In the genomic region with DNA sequence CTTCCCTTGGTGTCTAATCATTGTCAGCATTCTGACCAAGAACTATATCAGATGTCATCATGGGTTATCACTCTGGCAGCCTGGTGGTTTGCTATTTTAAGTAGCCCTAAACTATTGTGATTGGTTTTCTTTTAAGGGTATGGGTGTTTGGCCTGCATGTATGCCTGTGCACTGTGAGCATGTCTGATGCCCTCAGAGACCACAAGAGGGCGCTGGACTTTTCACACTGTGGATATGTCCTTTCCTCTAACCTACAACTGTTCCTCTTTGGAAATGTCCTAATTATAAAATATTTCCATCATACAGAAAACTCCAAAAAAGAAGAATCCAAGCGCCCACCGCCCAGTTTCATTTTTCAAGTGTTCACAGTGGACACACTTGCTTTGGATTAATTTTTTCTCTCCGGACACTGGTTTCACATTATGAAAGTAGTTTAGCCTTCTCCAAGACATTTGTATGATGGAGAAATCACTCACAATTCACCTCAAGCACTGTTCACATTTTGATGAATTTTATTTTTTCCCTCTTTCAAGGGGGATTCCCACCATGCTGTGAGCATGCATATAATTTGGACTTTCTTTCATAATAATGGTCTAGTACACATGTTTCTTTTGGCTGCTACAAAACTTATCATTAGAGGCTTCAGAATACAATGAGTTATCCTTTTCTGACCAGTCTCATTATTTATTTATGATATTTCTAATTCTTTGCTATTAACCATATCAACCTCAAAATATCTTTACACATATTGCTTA, we compare ENCODE assay signal across 9 mouse cellular contexts. TPM values are rescaled to one million over a fixed set of nuclear protein-coding genes. Genes with fewer than 3 reads are reported as not detected.
DNase-seq lines count a peak whose midpoint lies in the region; ATAC-seq and TF ChIP-seq lines count a peak whose summit lies in the region.
"Had no signal": no experiment of that assay in that cellular context is flagged by ENCODE, and none has a peak within 500 bp of the region (broad histone marks: within the 10 kb centered on the region; RNA-seq: fewer than 3 reads in every experiment).

No protein-coding gene starts in this region.

- intact Hi-C loops in left cerebral cortex, adult 2 months (cut with DNase I), result no loop called here

- peak; percentile 57 for TF ChIP-seq CTCF in left cerebral cortex, adult 2 months (IDR thresholded peaks at IDR 0.05)
- peak; percentile 64 for TF ChIP-seq CTCF in ES-Bruce4 (IDR thresholded peaks at IDR 0.05; ENCODE audit: low read depth, low read length)
- TF ChIP-seq CTCF in liver, postnatal 0 days (IDR thresholded peaks at IDR 0.05; ENCODE audit: low read depth), result peak; percentile 69

- DNase-seq in left cerebral cortex, adult 2 months (ENCODE audit: extremely low spot score in 1 of 2, low spot score in 2 of 2), result no peak
- DNase-seq in left cerebral cortex, adult 8-10 months (ENCODE audit: low spot score in 2 of 2), result no peak
- DNase-seq in adrenal gland, postnatal 10 days, result peak; percentile 56
- peak; percentile 49 for DNase-seq in liver, postnatal 0 days
- no peak for DNase-seq in frontal cortex, postnatal 36 days (ENCODE audit: low spot score in 2 of 2)
- no peak for DNase-seq in forebrain, embryonic 11.5 days (ENCODE audit: low spot score)

- no peaks in the 10 kb centered on the region for H3K4me1 ChIP-seq in ES-Bruce4 (ENCODE audit: control insufficient read depth, insufficient read depth, low read length)
- peaks cover 7% of the 10 kb centered on the region; the same call in 1 of the 2 replicates for H3K4me1 ChIP-seq in liver, postnatal 0 days (ENCODE audit: insufficient read depth)
- H3K4me1 ChIP-seq in forebrain, embryonic 11.5 days (replicated peaks; ENCODE audit: control insufficient read depth, insufficient read depth, low read length), result no peaks in the 10 kb centered on the region
- H3K4me1 ChIP-seq: embryonic facial prominence, embryonic 15.5 days; limb, embryonic 13.5 days had no signal

- H3K4me3 ChIP-seq in left cerebral cortex, adult 2 months, result no peak overlapping the region
- no peak overlapping the region for H3K4me3 ChIP-seq in ES-Bruce4 (ENCODE audit: low read depth, low read length)
- no peak overlapping the region for H3K4me3 ChIP-seq in liver, postnatal 0 days (ENCODE audit: low read depth, low read length)
- H3K4me3 ChIP-seq in forebrain, embryonic 11.5 days (ENCODE audit: low read depth, low read length), result no peak overlapping the region
- H3K4me3 ChIP-seq: embryonic facial prominence, embryonic 15.5 days; limb, embryonic 13.5 days had no signal

- no peaks in the 10 kb centered on the region for H3K36me3 ChIP-seq in ES-Bruce4 (ENCODE audit: control insufficient read depth, insufficient read depth, low read length, poor library complexity, severe bottlenecking)
- H3K36me3 ChIP-seq in liver, postnatal 0 days (replicated peaks; ENCODE audit: insufficient read depth, low read length), result no peaks in the 10 kb centered on the region
- no peaks in the 10 kb centered on the region for H3K36me3 ChIP-seq in forebrain, embryonic 11.5 days (ENCODE audit: control insufficient read depth, insufficient read depth, low read length)
- H3K36me3 ChIP-seq: embryonic facial prominence, embryonic 15.5 days; limb, embryonic 13.5 days had no signal

- no peak overlapping the region for H3K4me2 ChIP-seq in liver, postnatal 0 days (ENCODE audit: low read depth, low read length)
- H3K4me2 ChIP-seq in forebrain, embryonic 11.5 days (ENCODE audit: low read depth, low read length, severe bottlenecking), result no peak overlapping the region
- H3K4me2 ChIP-seq: embryonic facial prominence, embryonic 15.5 days; limb, embryonic 13.5 days had no signal

- TF ChIP-seq POLR2A in ES-Bruce4 (IDR thresholded peaks at IDR 0.05; ENCODE audit: insufficient read depth, low read length), result no peak

- no peak for ATAC-seq in liver, postnatal 0 days
- ATAC-seq in forebrain, embryonic 11.5 days (replicated peaks; ENCODE audit: low FRiP score), result no peak

- WGBS in liver, postnatal 0 days (ENCODE audit: insufficient replicate concordance), result 67% methylated on average over 4 of the region's 4 CpGs
- WGBS in forebrain, embryonic 11.5 days, result 70% methylated on average over 4 of the region's 4 CpGs

- no peak overlapping the region for H3K27ac ChIP-seq in left cerebral cortex, adult 2 months
- H3K27ac ChIP-seq in ES-Bruce4 (ENCODE audit: insufficient read depth, low read length), result no peak overlapping the region
- no peak overlapping the region for H3K27ac ChIP-seq in liver, postnatal 0 days (ENCODE audit: low read depth)
- no peak overlapping the region for H3K27ac ChIP-seq in forebrain, embryonic 11.5 days (ENCODE audit: low read depth, low read length)
- H3K27ac ChIP-seq: embryonic facial prominence, embryonic 15.5 days; limb, embryonic 13.5 days had no signal

- no peak overlapping the region for H3K9ac ChIP-seq in ES-Bruce4 (ENCODE audit: low read depth, poor library complexity, severe bottlenecking)
- H3K9ac ChIP-seq in liver, postnatal 0 days (replicated peaks), result no peak overlapping the region
- no peak overlapping the region for H3K9ac ChIP-seq in forebrain, embryonic 11.5 days (ENCODE audit: low read length)
- H3K9ac ChIP-seq: embryonic facial prominence, embryonic 15.5 days; limb, embryonic 13.5 days had no signal

- no peak for TF ChIP-seq EP300 in ES-Bruce4 (IDR thresholded peaks at IDR 0.05; ENCODE audit: insufficient read depth, low read depth, low read length)
- no peak for TF ChIP-seq EP300 in liver, postnatal 0 days (IDR thresholded peaks at IDR 0.05; ENCODE audit: low read depth)

- no peaks in the 10 kb centered on the region for H3K9me3 ChIP-seq in ES-Bruce4 (replicated peaks; ENCODE audit: control insufficient read depth, insufficient read depth, low read length, poor library complexity, severe bottlenecking)
- no peaks in the 10 kb centered on the region for H3K9me3 ChIP-seq in liver, postnatal 0 days (ENCODE audit: low read length)
- no peaks in the 10 kb centered on the region for H3K9me3 ChIP-seq in forebrain, embryonic 11.5 days (ENCODE audit: control insufficient read depth, low read length)
- H3K9me3 ChIP-seq: embryonic facial prominence, embryonic 15.5 days; limb, embryonic 13.5 days had no signal

- no peaks in the 10 kb centered on the region for H3K27me3 ChIP-seq in ES-Bruce4 (ENCODE audit: control insufficient read depth, insufficient read depth, low read length, poor library complexity, severe bottlenecking)
- no peaks in the 10 kb centered on the region for H3K27me3 ChIP-seq in liver, postnatal 0 days (ENCODE audit: insufficient read depth, low read length)
- H3K27me3 ChIP-seq in forebrain, embryonic 11.5 days (ENCODE audit: control insufficient read depth, insufficient read depth, low read length), result no peaks in the 10 kb centered on the region
- H3K27me3 ChIP-seq: embryonic facial prominence, embryonic 15.5 days; limb, embryonic 13.5 days had no signal

RNA-seq across cellular contexts. Expression of a gene that starts 35.5 kb away (rescaled TPM):
- total RNA-seq in left cerebral cortex, adult 2 months (2021), result 10 to 100 TPM; 25.8 to 29.0 TPM
- 10 to 100 TPM; 21.6 to 24.8 (median 24.5) TPM for total RNA-seq in left cerebral cortex, adult 8-10 months (2022)
- 1.3 and 1.7 TPM in 2 replicates for polyA plus RNA-seq in ES-Bruce4 (2011; ENCODE audit: insufficient read depth, insufficient read length, low read depth, missing spikeins)
- 1 to 10 TPM; 5.0 to 5.4 TPM for total RNA-seq in adrenal gland, postnatal 10 days (2021)
- polyA plus RNA-seq in liver, postnatal 0 days (2015; fragmentation: Nextera tagmentation; extraction: Ambion mirVana), result 2.5 and 3.3 TPM in 2 replicates
- polyA plus RNA-seq in forebrain, embryonic 11.5 days (2014; fragmentation: Nextera tagmentation; extraction: Ambion mirVana), result 6.2 and 6.4 TPM in 2 replicates

Comparison
In these comparisons a context has a peak if more than half of its experiments do, and no peak if none do; other contexts are left out.
1. DNase-seq: peak in adrenal gland, postnatal 10 days (single experiment) and liver, postnatal 0 days (single experiment); none in left cerebral cortex, adult 2 months (0 of 2), left cerebral cortex, adult 8-10 months (0 of 2), frontal cortex, postnatal 36 days (0 of 2) and forebrain, embryonic 11.5 days (single experiment).
2. Peak in every context shown above with its lines, with median percentiles within 50 percentile points of each other: CTCF ChIP-seq.